Mouse (Mus musculus): ENCODE data around the gene Man2b2. TPM values are rescaled to one million over a fixed set of nuclear protein-coding genes. Genes with fewer than 3 reads are reported as not detected.

Gene Man2b2
- polyA plus RNA-seq, 1 experiment from 2014 or later: 12.2 TPM

GRCm38 (mm10) chr5:36868266-36869090, 38.0 kb upstream of the Man2b2 start, which contains the start of gene Ppp2r2c:
Gene Ppp2r2c, plus strand, starts transcription at chr5:36868513.
- peak; percentile 45 for DNase-seq (ENCODE audit: low spot score)
- WGBS: 0% methylated on average over 70 of the region's 108 CpGs
- Histone ChIP-seq H3K4me1 (replicated peaks; ENCODE audit: control insufficient read depth, insufficient read depth, low read length) (peaks cover 14% of the 10 kb centered on the region), H3K27me3 (ENCODE audit: control insufficient read depth, insufficient read depth, low read length) (peaks cover 58% of the 10 kb centered on the region), H3K9ac (ENCODE audit: low read depth, low read length) (peak within 1 kb of the TSS; percentile 31; the same call in 1 of the 2 replicates), H3K36me3 (ENCODE audit: control insufficient read depth, insufficient read depth, low read length) (no peaks in the 10 kb centered on the region), H3K27ac (ENCODE audit: low read depth, low read length) (no peak within 1 kb of the TSS), H3K9me3 (ENCODE audit: control insufficient read depth, low read length) (no peaks in the 10 kb centered on the region), H3K4me3 (ENCODE audit: low read depth, low read length) (peak within 1 kb of the TSS; percentile 41), H3K4me2 (replicated peaks; ENCODE audit: low read depth, low read length) (peak within 1 kb of the TSS; percentile 84)
- peak; percentile 33 for ATAC-seq (ENCODE audit: low FRiP score)

- peaks cover 58% of the 10 kb centered on the region for H3K27me3 ChIP-seq (ENCODE audit: control insufficient read depth, insufficient read depth, low read length)
- no peaks in the 10 kb centered on the region for H3K9me3 ChIP-seq (ENCODE audit: control insufficient read depth, low read length)
- ATAC-seq (ENCODE audit: low FRiP score) (no peak), DNase-seq (ENCODE audit: low spot score) (no peak)
- no peak overlapping the region for H3K9ac ChIP-seq (ENCODE audit: low read depth, low read length)
- no peak overlapping the region for H3K4me3 ChIP-seq (ENCODE audit: low read depth, low read length)
- no peaks in the 10 kb centered on the region for H3K36me3 ChIP-seq (ENCODE audit: control insufficient read depth, insufficient read depth, low read length)
- H3K27ac ChIP-seq (ENCODE audit: low read depth, low read length): no peak overlapping the region
- WGBS: 7% methylated on average over 6 of the region's 6 CpGs
- H3K4me2 ChIP-seq (replicated peaks; ENCODE audit: low read depth, low read length): no peak overlapping the region
- H3K4me1 ChIP-seq (replicated peaks; ENCODE audit: control insufficient read depth, insufficient read depth, low read length): peaks cover 14% of the 10 kb centered on the region
These were observed 37.1 kb upstream of the Man2b2 start for GRCm38 (mm10) chr5:36867561-36867960.

- Histone ChIP-seq H3K36me3 (ENCODE audit: control insufficient read depth, insufficient read depth, low read length) (no peaks in the 10 kb centered on the region), H3K27me3 (ENCODE audit: control insufficient read depth, insufficient read depth, low read length) (peaks cover 58% of the 10 kb centered on the region), H3K4me2 (replicated peaks; ENCODE audit: low read depth, low read length) (no peak overlapping the region), H3K9ac (ENCODE audit: low read depth, low read length) (no peak overlapping the region), H3K27ac (ENCODE audit: low read depth, low read length) (no peak overlapping the region), H3K4me1 (replicated peaks; ENCODE audit: control insufficient read depth, insufficient read depth, low read length) (peaks cover 14% of the 10 kb centered on the region), H3K4me3 (ENCODE audit: low read depth, low read length) (no peak overlapping the region), H3K9me3 (ENCODE audit: control insufficient read depth, low read length) (no peaks in the 10 kb centered on the region)
- DNase-seq (ENCODE audit: low spot score): no peak
- WGBS: 72% methylated on average over 7 of the region's 7 CpGs
- no peak for ATAC-seq (ENCODE audit: low FRiP score)
These were observed 36.3 kb upstream of the Man2b2 start for GRCm38 (mm10) chr5:36866701-36867250.

GRCm38 (mm10) chr5:36861084-36861483, 30.6 kb upstream of the Man2b2 start:
- Histone ChIP-seq H3K4me3 (ENCODE audit: low read depth, low read length) (no peak overlapping the region), H3K9me3 (ENCODE audit: control insufficient read depth, low read length) (no peaks in the 10 kb centered on the region), H3K4me2 (replicated peaks; ENCODE audit: low read depth, low read length) (no peak overlapping the region), H3K27ac (ENCODE audit: low read depth, low read length) (no peak overlapping the region), H3K9ac (ENCODE audit: low read depth, low read length) (no peak overlapping the region), H3K27me3 (ENCODE audit: control insufficient read depth, insufficient read depth, low read length) (peaks cover 2% of the 10 kb centered on the region), H3K36me3 (ENCODE audit: control insufficient read depth, insufficient read depth, low read length) (no peaks in the 10 kb centered on the region), H3K4me1 (replicated peaks; ENCODE audit: control insufficient read depth, insufficient read depth, low read length) (no peaks in the 10 kb centered on the region)
- no peak for ATAC-seq (ENCODE audit: low FRiP score)
- peak; percentile 20 for DNase-seq (ENCODE audit: low spot score)
- 85% methylated on average over 2 of the region's 2 CpGs for WGBS

GRCm38 (mm10) chr5:36857546-36857945, 27.1 kb upstream of the Man2b2 start:
- Histone ChIP-seq H3K36me3 (ENCODE audit: control insufficient read depth, insufficient read depth, low read length) (no peaks in the 10 kb centered on the region), H3K9me3 (ENCODE audit: control insufficient read depth, low read length) (no peaks in the 10 kb centered on the region), H3K4me2 (replicated peaks; ENCODE audit: low read depth, low read length) (no peak overlapping the region), H3K27me3 (ENCODE audit: control insufficient read depth, insufficient read depth, low read length) (no peaks in the 10 kb centered on the region), H3K4me3 (ENCODE audit: low read depth, low read length) (no peak overlapping the region), H3K9ac (ENCODE audit: low read depth, low read length) (no peak overlapping the region), H3K27ac (ENCODE audit: low read depth, low read length) (no peak overlapping the region), H3K4me1 (replicated peaks; ENCODE audit: control insufficient read depth, insufficient read depth, low read length) (no peaks in the 10 kb centered on the region)
- WGBS: 83% methylated on average over 5 of the region's 5 CpGs
- ATAC-seq (ENCODE audit: low FRiP score) (no peak), DNase-seq (ENCODE audit: low spot score) (no peak)

- WGBS: 93% methylated on average over 7 of the region's 7 CpGs
- no peaks in the 10 kb centered on the region for H3K4me1 ChIP-seq (replicated peaks; ENCODE audit: control insufficient read depth, insufficient read depth, low read length)
These were observed 26.1 kb upstream of the Man2b2 start for GRCm38 (mm10) chr5:36856529-36856928.

GRCm38 (mm10) chr5:36855180-36855579, 24.7 kb upstream of the Man2b2 start:
- ATAC-seq (ENCODE audit: low FRiP score) (peak; percentile 53; the same call in 1 of the 2 replicates), DNase-seq (ENCODE audit: low spot score) (peak; percentile 15)
- Histone ChIP-seq H3K4me1 (replicated peaks; ENCODE audit: control insufficient read depth, insufficient read depth, low read length) (no peaks in the 10 kb centered on the region), H3K9me3 (ENCODE audit: control insufficient read depth, low read length) (no peaks in the 10 kb centered on the region), H3K9ac (ENCODE audit: low read depth, low read length) (no peak overlapping the region), H3K4me2 (replicated peaks; ENCODE audit: low read depth, low read length) (no peak overlapping the region), H3K36me3 (ENCODE audit: control insufficient read depth, insufficient read depth, low read length) (no peaks in the 10 kb centered on the region), H3K27ac (ENCODE audit: low read depth, low read length) (no peak overlapping the region), H3K27me3 (ENCODE audit: control insufficient read depth, insufficient read depth, low read length) (no peaks in the 10 kb centered on the region), H3K4me3 (ENCODE audit: low read depth, low read length) (no peak overlapping the region)
- WGBS: 64% methylated on average over 3 of the region's 3 CpGs

More at GRCm38 (mm10) chr5:36856529-36856928, 26.1 kb upstream of the Man2b2 start:
- Histone ChIP-seq H3K9me3 (ENCODE audit: control insufficient read depth, low read length) (no peaks in the 10 kb centered on the region), H3K4me2 (replicated peaks; ENCODE audit: low read depth, low read length) (no peak overlapping the region), H3K27ac (ENCODE audit: low read depth, low read length) (no peak overlapping the region), H3K9ac (ENCODE audit: low read depth, low read length) (no peak overlapping the region), H3K36me3 (ENCODE audit: control insufficient read depth, insufficient read depth, low read length) (no peaks in the 10 kb centered on the region), H3K27me3 (ENCODE audit: control insufficient read depth, insufficient read depth, low read length) (no peaks in the 10 kb centered on the region), H3K4me3 (ENCODE audit: low read depth, low read length) (no peak overlapping the region)
- DNase-seq (ENCODE audit: low spot score) (no peak), ATAC-seq (ENCODE audit: low FRiP score) (no peak)

GRCm38 (mm10) chr5:36851572-36851971, 21.1 kb upstream of the Man2b2 start:
- H3K36me3 ChIP-seq (ENCODE audit: control insufficient read depth, insufficient read depth, low read length): no peaks in the 10 kb centered on the region
- H3K4me2 ChIP-seq (replicated peaks; ENCODE audit: low read depth, low read length): no peak overlapping the region
- DNase-seq (ENCODE audit: low spot score) (no peak), ATAC-seq (ENCODE audit: low FRiP score) (no peak)
- H3K27me3 ChIP-seq (ENCODE audit: control insufficient read depth, insufficient read depth, low read length): no peaks in the 10 kb centered on the region
- H3K9ac ChIP-seq (ENCODE audit: low read depth, low read length): no peak overlapping the region
- WGBS: 61% methylated on average over 4 of the region's 4 CpGs
- H3K4me1 ChIP-seq (replicated peaks; ENCODE audit: control insufficient read depth, insufficient read depth, low read length): no peaks in the 10 kb centered on the region
- no peak overlapping the region for H3K4me3 ChIP-seq (ENCODE audit: low read depth, low read length)
- no peak overlapping the region for H3K27ac ChIP-seq (ENCODE audit: low read depth, low read length)
- H3K9me3 ChIP-seq (ENCODE audit: control insufficient read depth, low read length): no peaks in the 10 kb centered on the region

- no peaks in the 10 kb centered on the region for H3K36me3 ChIP-seq (ENCODE audit: control insufficient read depth, insufficient read depth, low read length)
- ATAC-seq (ENCODE audit: low FRiP score) (no peak; the same call in 1 of the 2 replicates), DNase-seq (ENCODE audit: low spot score) (no peak)
- H3K4me1 ChIP-seq (replicated peaks; ENCODE audit: control insufficient read depth, insufficient read depth, low read length): no peaks in the 10 kb centered on the region
- H3K27ac ChIP-seq (ENCODE audit: low read depth, low read length): no peak overlapping the region
- no peak overlapping the region for H3K4me2 ChIP-seq (replicated peaks; ENCODE audit: low read depth, low read length)
- no peak overlapping the region for H3K9ac ChIP-seq (ENCODE audit: low read depth, low read length)
- WGBS: 80% methylated on average over 10 of the region's 10 CpGs
- H3K27me3 ChIP-seq (ENCODE audit: control insufficient read depth, insufficient read depth, low read length): no peaks in the 10 kb centered on the region
- H3K4me3 ChIP-seq (ENCODE audit: low read depth, low read length): no peak overlapping the region
- no peaks in the 10 kb centered on the region for H3K9me3 ChIP-seq (ENCODE audit: control insufficient read depth, low read length)
These were observed 14.0 kb upstream of the Man2b2 start for GRCm38 (mm10) chr5:36844490-36844889.
